Mouse (Mus musculus): ENCODE results near the gene Jmjd6.

DNA sequence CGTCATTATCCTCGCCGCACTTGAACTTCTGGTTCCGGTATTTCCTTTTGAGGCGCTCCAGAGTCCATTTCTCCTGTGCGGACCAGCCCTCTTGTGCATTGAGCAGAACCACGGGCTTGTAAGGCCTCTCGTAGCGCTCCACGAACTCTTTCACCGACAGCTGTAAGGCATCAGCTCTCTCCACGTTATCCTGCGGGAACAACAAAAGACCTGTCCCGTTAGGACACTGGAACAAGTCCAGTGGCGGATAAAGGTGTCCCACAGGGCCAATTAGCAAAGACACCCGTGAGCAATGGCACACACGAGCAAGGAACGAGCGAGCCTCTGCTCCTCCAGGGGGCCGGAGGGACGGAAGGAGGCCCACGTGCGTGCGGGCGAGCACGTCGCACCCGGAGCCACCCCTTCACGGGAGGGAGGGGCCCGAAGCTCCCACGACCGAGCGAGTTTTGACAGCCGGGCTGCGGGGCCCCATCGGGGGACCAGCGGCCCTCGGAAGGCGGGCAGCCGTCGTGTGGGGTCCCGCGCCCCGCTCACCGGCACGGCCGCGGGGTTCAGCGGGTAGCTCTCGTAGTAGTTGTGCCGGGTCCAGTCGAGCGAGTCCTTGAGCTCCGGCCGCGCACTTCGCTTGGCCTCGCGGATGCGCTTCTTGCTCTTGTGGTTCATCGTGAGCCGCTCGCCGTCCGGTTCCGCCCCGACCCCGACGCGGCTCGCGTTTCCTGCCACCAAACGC, 553 bp downstream of the Jmjd6 start:
- TF ChIP-seq TAL1 (conservative IDR thresholded peaks at IDR 0.05; ENCODE audit: low read depth, low read length) (no peak), CTCF (IDR thresholded peaks at IDR 0.05; ENCODE audit: low read depth, low read length) (no peak), GATA1 (IDR thresholded peaks at IDR 0.05; ENCODE audit: borderline replicate concordance, low read length) (no peak), POLR2AphosphoS5 (IDR thresholded peaks at IDR 0.05; ENCODE audit: insufficient replicate concordance, low read depth, low read length) (no peak)
